9 mouse cellular contexts compared by ENCODE assay signal in the genomic region with DNA sequence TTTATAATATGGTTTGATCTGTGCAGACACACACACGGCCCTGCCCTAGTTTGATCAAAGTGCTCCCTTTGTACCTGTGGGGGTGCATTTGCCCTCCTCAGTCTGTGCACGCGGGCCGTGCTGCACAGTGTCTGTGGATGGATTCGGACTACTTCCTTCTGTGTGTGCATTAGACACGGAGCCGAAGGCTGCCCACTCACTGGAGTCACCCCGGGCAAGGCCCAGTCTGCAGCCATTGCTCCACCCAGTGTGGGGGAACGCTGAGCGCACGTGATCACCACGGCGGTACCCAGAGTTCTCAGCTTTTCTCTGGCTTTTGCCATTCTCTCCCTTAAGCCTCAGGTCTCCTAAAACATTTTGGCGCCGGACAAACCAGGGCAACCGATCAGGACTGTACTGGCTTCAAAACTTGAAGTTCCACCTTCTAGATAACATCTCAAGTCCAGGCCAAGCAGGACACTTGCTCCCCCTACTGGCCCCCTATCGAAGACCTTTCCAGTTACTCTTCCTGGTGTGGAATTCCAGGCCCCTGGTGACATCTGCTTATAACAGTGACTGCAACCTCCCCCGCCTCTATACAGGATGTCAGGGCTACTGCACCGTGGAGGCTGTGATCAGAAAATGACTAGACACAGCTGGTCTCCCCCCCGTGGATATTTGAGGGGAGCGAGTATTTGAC. TPM values are rescaled to one million over a fixed set of nuclear protein-coding genes. Genes with fewer than 3 reads are reported as not detected.
DNase-seq lines count a peak whose midpoint lies in the region; ATAC-seq and TF ChIP-seq lines count a peak whose summit lies in the region.
"Had no signal": no experiment of that assay in that cellular context is flagged by ENCODE, and none has a peak within 500 bp of the region (broad histone marks: within the 10 kb centered on the region; RNA-seq: fewer than 3 reads in every experiment).

No protein-coding gene starts in this region.

- 0 out of 2 replicates have a peak, but pooled peaks have one; percentile 48 for ATAC-seq in hindbrain, embryonic 16.5 days
- ATAC-seq in midbrain, postnatal 0 days (ENCODE audit: low FRiP score) = no peak

- no peak overlapping the region for H3K27ac ChIP-seq in bone marrow, adult 2 months (ENCODE audit: control insufficient read depth, insufficient read depth, low read depth, low read length, poor library complexity)
- no peak overlapping the region for H3K27ac ChIP-seq in hindbrain, embryonic 16.5 days (ENCODE audit: low read depth, low read length)
- no peak overlapping the region for H3K27ac ChIP-seq in midbrain, postnatal 0 days (ENCODE audit: low read depth, low read length)
- H3K27ac ChIP-seq: limb, embryonic 12.5 days had no signal

- H3K4me1 ChIP-seq in bone marrow, adult 2 months (ENCODE audit: control insufficient read depth, insufficient read depth, low read length) = peaks cover 2% of the 10 kb centered on the region; the same call in 1 of the 2 replicates
- H3K4me1 ChIP-seq in hindbrain, embryonic 16.5 days (ENCODE audit: control insufficient read depth, insufficient read depth, low read depth, low read length) = no peaks in the 10 kb centered on the region
- no peaks in the 10 kb centered on the region for H3K4me1 ChIP-seq in midbrain, postnatal 0 days (ENCODE audit: insufficient read depth, low read length)
- H3K4me1 ChIP-seq: limb, embryonic 12.5 days had no signal

- no peak overlapping the region for H3K4me2 ChIP-seq in hindbrain, embryonic 16.5 days (ENCODE audit: low read length)
- H3K4me2 ChIP-seq in midbrain, postnatal 0 days (ENCODE audit: low read depth, low read length, poor library complexity, severe bottlenecking) = no peak overlapping the region
- H3K4me2 ChIP-seq: limb, embryonic 12.5 days had no signal

- no peaks in the 10 kb centered on the region for H3K36me3 ChIP-seq in hindbrain, embryonic 16.5 days (ENCODE audit: control insufficient read depth, insufficient read depth, low read length)
- H3K36me3 ChIP-seq in midbrain, postnatal 0 days (ENCODE audit: insufficient read depth, low read length) = no peaks in the 10 kb centered on the region
- H3K36me3 ChIP-seq: limb, embryonic 12.5 days had no signal

- no peak overlapping the region for H3K9ac ChIP-seq in hindbrain, embryonic 16.5 days (ENCODE audit: low read depth, low read length)
- H3K9ac ChIP-seq in midbrain, postnatal 0 days (replicated peaks; ENCODE audit: low read length, poor library complexity, severe bottlenecking) = no peak overlapping the region
- H3K9ac ChIP-seq: limb, embryonic 12.5 days had no signal

- TF ChIP-seq POLR2A in bone marrow, adult 2 months (IDR thresholded peaks at IDR 0.05; ENCODE audit: borderline replicate concordance, control insufficient read depth, low read depth, low read length) = no peak

- intact Hi-C loops in left cerebral cortex, postnatal 4 days (cut with DNase I) = no loop called here

- 69% methylated on average over 21 of the region's 21 CpGs for WGBS in bone marrow, adult 2 months
- WGBS in hindbrain, embryonic 16.5 days = 75% methylated on average over 21 of the region's 21 CpGs
- WGBS in midbrain, postnatal 0 days = 75% methylated on average over 21 of the region's 21 CpGs

- no peaks in the 10 kb centered on the region for H3K9me3 ChIP-seq in hindbrain, embryonic 16.5 days (ENCODE audit: control insufficient read depth, low read length)
- H3K9me3 ChIP-seq in midbrain, postnatal 0 days (ENCODE audit: low read length) = no peaks in the 10 kb centered on the region
- H3K9me3 ChIP-seq: limb, embryonic 12.5 days had no signal

- H3K27me3 ChIP-seq in hindbrain, embryonic 16.5 days (replicated peaks; ENCODE audit: control insufficient read depth, insufficient read depth, low read length) = no peaks in the 10 kb centered on the region
- no peaks in the 10 kb centered on the region for H3K27me3 ChIP-seq in midbrain, postnatal 0 days (ENCODE audit: insufficient read depth, low read length)
- H3K27me3 ChIP-seq: limb, embryonic 12.5 days had no signal

- H3K4me3 ChIP-seq in bone marrow, adult 2 months (replicated peaks; ENCODE audit: control insufficient read depth, low read depth, low read length) = no peak overlapping the region
- H3K4me3 ChIP-seq in hindbrain, embryonic 16.5 days (ENCODE audit: low read length) = no peak overlapping the region
- no peak overlapping the region for H3K4me3 ChIP-seq in midbrain, postnatal 0 days (ENCODE audit: low read depth, low read length)
- H3K4me3 ChIP-seq: limb, embryonic 12.5 days had no signal

- DNase-seq in ovary, adult 18-20 months (ENCODE audit: low spot score) = peak; percentile 35
- DNase-seq in ovary, postnatal 10 days (ENCODE audit: low spot score) = no peak
- DNase-seq in gastrocnemius, adult 8-10 months (ENCODE audit: low spot score in 2 of 2) = peak; percentile 26 to 52
- DNase-seq in left cerebral cortex, postnatal 4 days = peak; percentile 40
- peak; percentile 6 for DNase-seq in midbrain, postnatal 0 days (ENCODE audit: low spot score)
- DNase-seq in urinary bladder, postnatal 4 days (ENCODE audit: low spot score in 2 of 2) = peak; percentile 41 to 67

- TF ChIP-seq CTCF in bone marrow, adult 2 months (IDR thresholded peaks at IDR 0.05; ENCODE audit: control insufficient read depth, insufficient read depth, low read length) = peak; percentile 52
- TF ChIP-seq CTCF in midbrain, postnatal 0 days (IDR thresholded peaks at IDR 0.05) = peak; percentile 51

RNA-seq across cellular contexts. Expression of a gene that starts 13.4 kb away (rescaled TPM):
- polyA plus RNA-seq in bone marrow, adult 2 months (2011; ENCODE audit: insufficient read depth, insufficient read length, low replicate concordance, missing spikeins) = 28.6 and 134 TPM in 2 replicates
- 1 to 10 TPM in 1 of 4 experiments, under 1 TPM in 1, not detected in 2; 0.52 to 1.6 TPM for total RNA-seq in gastrocnemius, adult 8-10 months (2022)
- 0.33 and 0.40 TPM in 2 replicates for polyA plus RNA-seq in hindbrain, embryonic 16.5 days (2015; fragmentation: Nextera tagmentation; extraction: Ambion mirVana)
- total RNA-seq in left cerebral cortex, postnatal 4 days (2021) = 1 to 10 TPM; 1.1 to 1.5 TPM
- 0.16 TPM in 1 of 2 replicates, not detected in the other for total RNA-seq in midbrain, postnatal 0 days (2014; rRNA removed)
- 0.58 and 1.3 TPM in 2 replicates for polyA plus RNA-seq in midbrain, postnatal 0 days (2015; fragmentation: Nextera tagmentation; extraction: Ambion mirVana)
